Mouse (Mus musculus): ENCODE data around the gene Nt5c3. TPM values are rescaled to one million over a fixed set of nuclear protein-coding genes. Genes with fewer than 3 reads are reported as not detected.

The Nt5c3 gene
- total RNA-seq, 1 experiment: 15.6 TPM

DNA sequence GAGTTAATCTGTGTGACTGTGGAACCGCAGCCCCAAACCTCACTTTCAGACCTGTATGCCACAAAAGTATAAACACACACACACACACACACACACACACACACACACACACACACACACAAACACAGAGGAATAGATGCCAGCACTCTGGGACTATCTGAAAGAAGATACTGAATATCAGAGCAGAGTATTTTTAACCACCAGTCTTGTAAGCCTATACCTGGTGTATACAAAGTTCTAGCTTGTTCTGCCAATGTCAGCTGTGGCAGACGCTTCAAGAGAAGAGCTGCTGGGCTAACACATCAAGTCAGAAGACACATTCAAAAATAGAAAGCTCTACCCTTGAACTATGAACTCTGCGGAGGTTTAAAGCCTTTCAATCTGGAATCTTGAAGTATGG, 24.1 kb downstream of the Nt5c3 start:
- Histone ChIP-seq H3K27ac (ENCODE audit: insufficient read depth, low read depth, low read length, poor library complexity, severe bottlenecking) (no peak overlapping the region), H3K4me3 (ENCODE audit: insufficient read depth in 1 of 2, low read depth in 1 of 2, low read length in 2 of 2, poor library complexity in 1 of 2, severe bottlenecking in 1 of 2) (no peak overlapping the region), H3K4me1 (ENCODE audit: control insufficient read depth in 2 of 2, insufficient read depth in 2 of 2, low read length in 2 of 2, poor library complexity in 1 of 2) (no peaks in the 10 kb centered on the region), H3K9me3 (ENCODE audit: control insufficient read depth, insufficient read depth, low read depth, low read length) (no peaks in the 10 kb centered on the region), H3K36me3 (ENCODE audit: control insufficient read depth, insufficient read depth, low read length, poor library complexity, severe bottlenecking) (no peaks in the 10 kb centered on the region), H3K9ac (ENCODE audit: insufficient read depth, low read depth, low read length, poor library complexity, severe bottlenecking) (no peak overlapping the region)
- no peak for TF ChIP-seq HCFC1 (IDR thresholded peaks at IDR 0.05; ENCODE audit: borderline replicate concordance, insufficient read depth, low read length)
- TF ChIP-seq CHD2 (IDR thresholded peaks at IDR 0.05; ENCODE audit: low read depth, low read length): no peak
- no peak for TF ChIP-seq MAFK (IDR thresholded peaks at IDR 0.05; ENCODE audit: insufficient read depth, low read depth, low read length)
- TF ChIP-seq ZNF384 (IDR thresholded peaks at IDR 0.05; ENCODE audit: low read depth, low read length): no peak
- no peak for TF ChIP-seq ZC3H11A (IDR thresholded peaks at IDR 0.05; ENCODE audit: borderline replicate concordance, low read depth, low read length)
- DNase-seq (ENCODE audit: low read depth, low spot score): no peak
- in situ Hi-C loops (cut with MboI; ENCODE audit: low sequenced_read_pairs in 2 of 2, unreplicated experiment in 2 of 2): no loop called here

DNA sequence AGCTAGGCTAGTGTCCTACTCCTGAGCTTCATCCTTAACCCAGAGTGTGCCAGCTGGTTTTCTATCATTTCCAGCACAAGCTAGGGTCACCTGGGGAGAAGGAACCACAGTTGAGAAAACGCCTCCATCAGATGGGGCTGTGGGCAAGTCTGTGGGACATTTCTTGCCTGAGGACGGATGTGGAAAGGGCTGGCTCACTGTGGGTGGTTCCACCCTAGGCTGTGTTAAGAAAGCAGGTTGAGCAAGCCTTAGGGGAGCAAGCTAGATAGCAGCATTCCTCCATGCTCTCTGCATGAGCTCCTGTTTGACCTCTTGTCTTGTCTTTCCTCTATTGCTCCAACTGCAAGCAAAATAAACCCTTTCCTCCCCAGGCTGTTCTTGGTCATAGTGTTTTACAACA, 33.0 kb downstream of the Nt5c3 start:
- no peaks in the 10 kb centered on the region for H3K9me3 ChIP-seq (ENCODE audit: control insufficient read depth, insufficient read depth, low read depth, low read length)
- in situ Hi-C loops (cut with MboI; ENCODE audit: low sequenced_read_pairs in 2 of 2, unreplicated experiment in 2 of 2): no loop called here
- no peaks in the 10 kb centered on the region for H3K4me1 ChIP-seq (ENCODE audit: control insufficient read depth in 2 of 2, insufficient read depth in 2 of 2, low read length in 2 of 2, poor library complexity in 1 of 2)
- no peak overlapping the region for H3K27ac ChIP-seq (ENCODE audit: insufficient read depth, low read depth, low read length, poor library complexity, severe bottlenecking)
- H3K9ac ChIP-seq (ENCODE audit: insufficient read depth, low read depth, low read length, poor library complexity, severe bottlenecking): no peak overlapping the region
- no peak for DNase-seq (ENCODE audit: low read depth, low spot score)
- H3K36me3 ChIP-seq (ENCODE audit: control insufficient read depth, insufficient read depth, low read length, poor library complexity, severe bottlenecking): peaks cover 2% of the 10 kb centered on the region
- TF ChIP-seq HCFC1 (IDR thresholded peaks at IDR 0.05; ENCODE audit: borderline replicate concordance, insufficient read depth, low read length) (no peak), ZC3H11A (IDR thresholded peaks at IDR 0.05; ENCODE audit: borderline replicate concordance, low read depth, low read length) (no peak), ZNF384 (IDR thresholded peaks at IDR 0.05; ENCODE audit: low read depth, low read length) (no peak), CHD2 (IDR thresholded peaks at IDR 0.05; ENCODE audit: low read depth, low read length) (no peak), MAFK (IDR thresholded peaks at IDR 0.05; ENCODE audit: insufficient read depth, low read depth, low read length) (no peak)
- H3K4me3 ChIP-seq (ENCODE audit: insufficient read depth in 1 of 2, low read depth in 1 of 2, low read length in 2 of 2, poor library complexity in 1 of 2, severe bottlenecking in 1 of 2): no peak overlapping the region

DNA sequence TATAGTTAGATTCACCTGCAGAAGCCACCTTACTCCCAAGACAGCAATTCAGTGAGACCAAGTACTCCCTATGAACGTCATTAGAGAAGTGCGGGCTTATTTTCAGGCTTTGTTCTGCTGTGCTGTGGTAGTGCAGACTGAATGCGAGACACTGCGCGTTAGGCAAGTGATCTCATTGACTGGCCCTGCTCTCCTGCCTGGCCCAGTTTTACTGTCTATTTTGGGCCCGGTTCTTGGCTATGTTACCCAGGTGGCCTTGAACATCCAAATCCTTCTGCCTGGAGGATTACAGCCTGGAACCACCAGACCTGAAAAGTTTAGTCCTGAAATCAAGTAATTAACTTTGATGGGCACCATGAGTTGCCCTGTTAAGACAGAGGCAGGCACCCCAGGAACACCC, 35.2 kb downstream of the Nt5c3 start:
- no peak overlapping the region for H3K9ac ChIP-seq (ENCODE audit: insufficient read depth, low read depth, low read length, poor library complexity, severe bottlenecking)
- in situ Hi-C loops (cut with MboI; ENCODE audit: low sequenced_read_pairs in 2 of 2, unreplicated experiment in 2 of 2): no loop called here
- no peaks in the 10 kb centered on the region for H3K4me1 ChIP-seq (ENCODE audit: control insufficient read depth in 2 of 2, insufficient read depth in 2 of 2, low read length in 2 of 2, poor library complexity in 1 of 2)
- no peak for DNase-seq (ENCODE audit: low read depth, low spot score)
- no peak overlapping the region for H3K4me3 ChIP-seq (ENCODE audit: insufficient read depth in 1 of 2, low read depth in 1 of 2, low read length in 2 of 2, poor library complexity in 1 of 2, severe bottlenecking in 1 of 2)
- H3K9me3 ChIP-seq (ENCODE audit: control insufficient read depth, insufficient read depth, low read depth, low read length): no peaks in the 10 kb centered on the region
- H3K36me3 ChIP-seq (ENCODE audit: control insufficient read depth, insufficient read depth, low read length, poor library complexity, severe bottlenecking): peaks cover 2% of the 10 kb centered on the region
- H3K27ac ChIP-seq (ENCODE audit: insufficient read depth, low read depth, low read length, poor library complexity, severe bottlenecking): no peak overlapping the region
- TF ChIP-seq CHD2 (IDR thresholded peaks at IDR 0.05; ENCODE audit: low read depth, low read length) (no peak), MAFK (IDR thresholded peaks at IDR 0.05; ENCODE audit: insufficient read depth, low read depth, low read length) (no peak), ZNF384 (IDR thresholded peaks at IDR 0.05; ENCODE audit: low read depth, low read length) (no peak), HCFC1 (IDR thresholded peaks at IDR 0.05; ENCODE audit: borderline replicate concordance, insufficient read depth, low read length) (no peak), ZC3H11A (IDR thresholded peaks at IDR 0.05; ENCODE audit: borderline replicate concordance, low read depth, low read length) (no peak)

DNA sequence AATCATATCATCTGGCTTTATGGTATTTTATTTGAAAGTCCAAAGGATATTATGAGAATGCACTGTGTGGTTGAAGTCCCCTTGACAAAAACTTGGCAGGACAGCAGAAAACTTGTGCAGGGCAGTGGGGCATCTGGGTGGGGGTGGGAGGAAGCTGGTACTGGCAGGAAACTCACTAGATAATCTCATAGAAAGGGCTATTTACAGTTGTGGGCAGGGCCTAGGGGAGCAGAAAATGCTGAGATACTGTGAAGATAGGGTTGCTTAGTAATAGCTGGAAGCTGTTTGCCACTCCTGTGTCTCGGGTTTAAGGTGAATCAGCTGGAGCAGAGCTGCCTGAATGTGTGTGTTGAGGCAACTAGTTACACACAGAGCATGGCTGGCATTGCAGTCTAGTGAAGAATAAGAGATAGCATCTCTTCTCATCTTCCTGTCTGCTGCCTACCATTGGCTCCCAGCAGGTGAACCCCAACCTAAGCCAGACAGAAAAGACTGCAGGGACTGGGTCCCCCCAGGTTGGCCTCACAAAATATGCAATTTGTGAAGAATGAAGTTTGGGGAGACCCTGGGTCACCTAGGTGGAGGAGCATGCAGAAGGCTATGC, 44.3 kb downstream of the Nt5c3 start:
- H3K4me1 ChIP-seq (ENCODE audit: control insufficient read depth in 2 of 2, insufficient read depth in 2 of 2, low read length in 2 of 2, poor library complexity in 1 of 2): no peaks in the 10 kb centered on the region
- H3K9ac ChIP-seq (ENCODE audit: insufficient read depth, low read depth, low read length, poor library complexity, severe bottlenecking): no peak overlapping the region
- TF ChIP-seq ZC3H11A (IDR thresholded peaks at IDR 0.05; ENCODE audit: borderline replicate concordance, low read depth, low read length): no peak
- TF ChIP-seq HCFC1 (IDR thresholded peaks at IDR 0.05; ENCODE audit: borderline replicate concordance, insufficient read depth, low read length): no peak
- no peak for TF ChIP-seq CHD2 (IDR thresholded peaks at IDR 0.05; ENCODE audit: low read depth, low read length)
- TF ChIP-seq MAFK (IDR thresholded peaks at IDR 0.05; ENCODE audit: insufficient read depth, low read depth, low read length): no peak
- TF ChIP-seq ZNF384 (IDR thresholded peaks at IDR 0.05; ENCODE audit: low read depth, low read length): no peak
- H3K4me3 ChIP-seq (ENCODE audit: insufficient read depth in 1 of 2, low read depth in 1 of 2, low read length in 2 of 2, poor library complexity in 1 of 2, severe bottlenecking in 1 of 2): no peak overlapping the region
- H3K9me3 ChIP-seq (ENCODE audit: control insufficient read depth, insufficient read depth, low read depth, low read length): no peaks in the 10 kb centered on the region
- DNase-seq (ENCODE audit: low read depth, low spot score): no peak
- in situ Hi-C loops (cut with MboI; ENCODE audit: low sequenced_read_pairs in 2 of 2, unreplicated experiment in 2 of 2): no loop called here
- H3K36me3 ChIP-seq (ENCODE audit: control insufficient read depth, insufficient read depth, low read length, poor library complexity, severe bottlenecking): peaks cover 27% of the 10 kb centered on the region
- H3K27ac ChIP-seq (ENCODE audit: insufficient read depth, low read depth, low read length, poor library complexity, severe bottlenecking): no peak overlapping the region

Data from ES-E14 (cell line).